Comparison of ENCODE assay signal across 19 mouse cellular contexts in the genomic region with DNA sequence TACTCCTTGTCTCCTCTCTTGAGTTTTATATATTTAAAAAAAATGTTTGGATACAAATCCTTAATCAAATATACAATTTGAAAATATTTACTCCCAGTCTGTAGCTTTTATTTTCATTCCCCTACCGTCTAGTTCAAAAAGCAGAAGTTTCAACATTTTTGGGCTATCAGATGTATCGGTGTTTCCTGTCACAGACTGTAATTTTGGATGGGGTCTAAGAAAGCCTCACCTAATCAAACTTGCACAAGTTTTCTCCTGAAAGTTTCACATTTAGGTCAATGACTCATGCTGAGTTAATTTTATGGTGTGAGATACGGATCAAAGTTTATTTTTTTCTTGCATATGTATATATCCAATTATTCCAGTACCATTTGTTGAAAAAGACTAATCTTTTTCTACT.
"Had no signal": no experiment of that assay in that cellular context is flagged by ENCODE, and none has a peak within 500 bp of the region (broad histone marks: within the 10 kb centered on the region; RNA-seq: fewer than 3 reads in every experiment).

No protein-coding gene starts in this region.

- DNase-seq: kidney, adult 18-20 months; kidney, adult 9 months; kidney, postnatal 14 days; kidney, postnatal 4 days; layer of hippocampus, adult 9-11 months; liver; lung, adult 2 months; lung, postnatal 14 days; lung, postnatal 4 days; right cerebral cortex, adult 18-20 months; right cerebral cortex, postnatal 14 days; right cerebral cortex, postnatal 4 days; spleen, adult 18-20 months; thymus, adult 2 months; thymus, postnatal 14 days; thymus, postnatal 4 days had no signal

- ATAC-seq: liver, embryonic 12.5 days; midbrain, embryonic 13.5 days; midbrain, embryonic 16.5 days had no signal
